Mouse (Mus musculus) gastrocnemius, adult 8-10 months (tissue): ENCODE measurements around the gene Herc3. TPM values are rescaled to one million over a fixed set of nuclear protein-coding genes. Genes with fewer than 3 reads are reported as not detected.

Experiments
- DNase-seq, 2 experiments: peaks; one replicate each; pipeline ENCODE4 v3.0.0; 2022; ENCODE audit warnings: low spot score in 2 of 2
- total RNA-seq, 4 experiments: library from RNA; stranded (reverse); gene quantifications; 2 replicates each; pipeline ENCODE4 v1.2.4; 2022

Gene Herc3
- total RNA-seq, 4 experiments from 2014 or later = 20.6 to 60.0 (median 34.2) TPM

- no peak for DNase-seq
Measured at GRCm38 (mm10) chr6:58920735-58921134, 89.5 kb downstream of the Herc3 start.

GRCm38 (mm10) chr6:58921623-58922022 lies 90.4 kb downstream of the Herc3 start:
- DNase-seq = no peak

DNA sequence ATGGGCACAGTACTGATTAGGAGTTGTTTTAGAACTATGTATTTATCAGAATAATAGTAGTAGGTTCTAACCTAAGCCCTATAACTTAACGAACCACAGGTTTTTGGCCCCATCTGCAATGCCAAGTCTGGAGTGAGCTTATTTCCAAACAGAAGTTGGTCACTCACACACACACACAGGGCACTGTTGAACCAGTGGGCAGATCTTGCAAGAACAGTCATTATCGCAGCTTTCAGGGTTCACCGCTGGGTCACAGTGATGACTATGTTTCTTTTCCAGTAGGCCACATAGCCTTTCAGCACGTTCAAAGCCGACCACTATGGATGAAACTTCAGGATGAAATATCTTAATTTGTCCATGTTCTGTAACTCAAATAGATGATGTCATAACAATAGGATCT lies 91.2 kb downstream of the Herc3 start:
- DNase-seq = no peak

DNA sequence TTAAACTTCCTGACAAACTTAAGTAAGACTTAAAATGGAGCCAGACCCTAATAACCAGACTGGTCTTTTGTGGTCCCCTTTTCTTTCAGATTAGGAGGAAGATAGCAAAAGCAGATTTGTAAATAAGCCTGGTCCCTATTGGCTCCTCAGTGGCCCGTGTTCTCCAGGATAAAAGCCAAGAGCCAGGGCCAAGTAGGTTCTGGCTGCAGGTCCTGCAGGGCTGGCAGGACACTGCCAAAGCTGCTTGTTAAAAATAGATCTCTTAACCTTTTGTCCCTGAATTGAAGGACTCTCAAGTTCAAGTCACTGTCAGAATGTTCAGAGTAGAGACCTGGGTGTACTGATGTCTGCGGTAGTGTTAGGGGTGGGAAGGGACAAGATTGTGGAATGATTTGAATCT lies 96.6 kb downstream of the Herc3 start:
- peak; percentile 46 to 73 for DNase-seq

GRCm38 (mm10) chr6:58929911-58930431 lies 98.7 kb downstream of the Herc3 start:
- DNase-seq = peak; percentile 33 to 60

DNA sequence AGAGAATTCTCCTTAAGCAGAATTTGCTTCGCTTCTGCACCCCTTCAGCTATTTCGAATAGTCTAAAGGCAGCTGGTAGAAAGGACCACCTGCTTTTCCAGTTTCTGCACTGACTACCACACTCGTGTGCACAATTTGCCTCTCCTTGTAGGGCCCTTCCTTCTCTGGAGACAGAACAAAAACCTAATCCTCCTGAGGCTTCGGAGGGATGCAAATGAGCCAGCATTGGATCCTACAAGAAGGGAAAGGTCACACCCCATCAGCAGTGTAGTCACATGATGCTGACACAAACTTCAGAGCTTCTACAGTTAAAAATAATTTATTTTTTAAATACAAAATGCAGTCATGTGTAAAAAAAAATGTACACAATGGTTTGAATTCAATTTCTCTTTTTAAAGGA lies 99.9 kb downstream of the Herc3 start:
- no peak for DNase-seq

DNA sequence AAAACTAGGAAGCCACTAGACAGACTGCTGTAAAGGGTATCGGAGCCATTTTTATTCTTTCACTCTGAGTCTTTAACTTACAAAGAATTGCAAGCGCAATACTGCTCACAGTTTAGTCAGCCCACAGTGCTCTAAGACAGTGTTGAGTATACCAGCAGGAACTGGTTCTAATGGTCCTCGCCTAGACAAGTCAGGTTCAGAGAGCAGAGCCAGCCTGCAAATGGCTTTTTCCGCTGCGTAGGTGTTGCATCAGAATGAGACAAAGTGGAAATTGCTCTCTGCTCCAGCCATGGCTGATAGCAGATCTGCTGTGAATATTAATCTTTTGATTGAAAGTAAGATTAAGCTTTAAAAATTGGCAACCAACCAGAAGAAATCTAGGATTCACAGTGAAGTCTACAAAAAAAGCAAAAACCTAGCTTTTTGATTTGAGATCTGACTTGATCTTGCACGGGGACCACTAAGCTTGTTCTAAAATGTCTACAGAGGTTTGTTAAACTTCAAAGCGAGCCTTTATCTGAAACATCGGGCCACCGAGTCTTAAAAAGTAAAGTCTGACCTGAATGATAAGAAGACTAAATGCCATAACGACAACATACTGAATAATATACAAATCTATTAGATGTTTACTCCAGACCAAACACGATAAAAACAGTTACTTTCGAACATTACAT lies 101.4 kb downstream of the Herc3 start:
- DNase-seq = no peak

GRCm38 (mm10) chr6:58933189-58933913 lies 102.1 kb downstream of the Herc3 start:
- DNase-seq = no peak

DNA sequence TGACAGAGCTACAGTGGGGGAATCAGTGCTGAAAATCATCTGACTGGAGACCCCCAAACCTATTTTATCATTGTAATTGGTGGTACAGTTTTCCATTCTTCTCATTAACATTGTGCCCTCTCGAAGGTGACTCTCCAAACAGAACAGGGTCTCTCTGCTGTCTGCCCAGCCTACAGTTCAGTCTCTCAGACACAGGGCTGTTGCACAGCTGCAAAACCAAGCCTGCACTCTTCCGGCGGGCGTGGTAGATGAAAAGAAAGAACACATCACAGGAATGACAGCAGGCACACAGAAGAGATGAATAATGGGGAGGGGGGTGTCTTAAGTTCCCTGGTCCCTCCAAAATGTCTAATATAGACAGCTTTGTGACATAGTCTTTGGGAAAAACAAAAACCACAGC lies 102.9 kb downstream of the Herc3 start:
- DNase-seq = no peak

GRCm38 (mm10) chr6:58937726-58938125 lies 106.5 kb downstream of the Herc3 start:
- no peak for DNase-seq

- no peak for DNase-seq
Measured at GRCm38 (mm10) chr6:58942276-58942675, 111.0 kb downstream of the Herc3 start.

DNA sequence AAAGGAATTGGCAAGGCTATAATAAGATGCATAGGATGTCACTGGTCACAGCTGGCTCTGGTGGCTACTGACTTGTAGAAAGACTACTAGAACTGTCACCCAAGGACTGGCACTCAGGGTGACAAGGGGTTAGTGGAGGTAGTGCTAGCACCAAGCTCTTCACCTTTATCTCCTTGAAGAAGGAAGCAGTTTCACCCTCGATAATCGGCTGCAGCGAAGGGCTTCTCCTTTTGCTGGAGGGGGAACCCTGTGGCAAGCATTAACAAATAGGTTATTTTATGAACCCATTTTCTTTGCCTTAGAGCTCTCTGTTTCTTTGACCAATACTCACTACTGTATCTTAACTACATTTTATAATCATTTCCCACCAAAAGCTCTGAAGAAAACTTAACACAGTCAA lies 112.7 kb downstream of the Herc3 start:
- DNase-seq = no peak

GRCm38 (mm10) chr6:58946246-58946645 lies 115.0 kb downstream of the Herc3 start:
- no peak for DNase-seq

DNA sequence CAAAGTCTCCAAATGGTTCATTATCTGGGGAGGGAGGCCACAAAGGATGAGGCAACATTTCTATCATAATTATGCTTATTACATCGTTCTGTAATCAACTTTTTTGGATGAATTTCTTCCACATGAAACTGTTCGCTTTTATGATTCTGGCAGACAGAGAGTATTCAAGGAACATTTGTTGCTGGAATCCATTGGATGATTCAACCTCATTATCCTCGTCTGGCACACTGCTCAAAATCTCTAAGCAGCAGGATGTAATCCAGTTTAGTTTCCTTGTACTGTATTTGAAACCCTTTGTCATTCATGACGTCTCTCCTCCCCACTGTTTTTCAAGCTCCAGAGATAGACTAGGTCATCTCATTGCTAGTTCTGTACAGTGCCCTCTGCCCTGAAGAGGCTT lies 115.6 kb downstream of the Herc3 start:
- DNase-seq = no peak

DNA sequence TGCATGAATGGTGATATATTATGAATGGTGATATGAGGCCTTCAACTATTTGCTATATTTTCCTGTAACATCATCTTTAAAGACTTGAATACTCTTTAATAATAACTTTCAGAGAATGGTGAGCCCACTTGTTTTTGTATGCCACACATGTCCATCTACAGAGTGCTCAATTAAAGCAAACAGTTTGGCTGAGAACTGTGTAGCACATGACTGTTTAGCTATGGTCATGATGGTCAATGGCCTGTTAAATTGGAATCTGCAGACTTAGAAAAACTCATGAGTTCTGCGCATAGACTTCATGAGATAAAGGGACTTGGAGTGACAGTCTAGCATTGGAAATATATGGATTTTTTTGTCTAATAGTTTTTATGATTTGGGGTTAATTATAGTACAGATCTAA lies 119.1 kb downstream of the Herc3 start:
- no peak for DNase-seq

DNA sequence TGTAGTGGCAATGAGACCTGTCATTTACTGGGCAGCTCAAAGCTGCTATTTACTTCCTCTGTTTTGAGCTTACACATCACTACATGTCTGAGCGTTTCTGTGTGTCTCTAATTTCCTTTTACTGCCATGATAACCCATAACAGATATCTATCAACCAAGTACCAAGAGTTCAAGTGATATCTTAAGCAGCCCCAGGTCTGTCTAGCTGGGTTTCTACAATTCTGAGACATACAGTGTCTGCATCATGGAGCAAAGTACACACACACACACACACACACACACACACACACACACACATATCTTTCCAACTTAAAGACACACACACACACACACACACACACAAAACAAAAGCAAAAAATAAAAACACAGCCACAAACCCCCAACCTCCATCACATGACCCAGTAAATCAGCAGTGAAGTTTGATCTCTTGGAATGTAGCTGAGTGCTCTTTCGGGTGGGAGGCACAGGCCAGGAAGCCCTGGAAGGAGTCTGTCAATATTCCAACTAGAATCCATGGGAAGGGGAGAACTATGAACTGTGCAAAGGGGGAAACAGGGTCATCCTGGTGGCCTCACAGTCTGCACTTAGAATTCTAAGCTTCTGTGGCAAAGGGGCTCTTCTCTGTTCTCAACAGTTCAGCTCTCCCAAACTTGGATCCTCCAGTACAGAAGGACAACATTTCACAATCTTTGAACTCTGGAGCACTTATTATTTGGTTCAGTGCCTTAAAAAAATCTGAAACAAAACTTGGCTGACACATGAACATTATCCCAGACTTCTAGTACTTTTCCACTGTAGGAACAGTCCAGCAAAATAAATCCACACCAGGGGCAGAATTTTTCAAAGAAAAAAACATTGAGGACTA lies 120.1 kb downstream of the Herc3 start:
- DNase-seq = no peak

DNA sequence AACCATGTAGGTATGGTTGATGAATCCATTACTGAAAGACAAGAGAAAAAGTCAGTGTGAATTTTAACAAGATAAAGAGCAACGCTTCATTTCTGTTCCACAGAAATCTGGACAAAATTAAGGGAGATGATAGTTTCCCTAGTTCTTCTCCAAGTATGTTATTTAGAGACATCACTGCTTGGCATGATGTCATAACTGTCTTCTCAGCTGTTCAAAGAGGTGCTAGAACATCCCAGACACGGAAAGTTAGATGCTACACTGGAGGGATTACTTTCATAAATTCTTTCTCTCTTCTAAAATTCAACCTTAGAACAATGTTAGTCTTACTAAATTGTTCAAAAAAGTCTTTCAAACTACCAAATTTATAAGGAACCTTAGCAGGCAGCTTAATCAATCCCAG lies 129.3 kb downstream of the Herc3 start:
- DNase-seq = no peak

DNA sequence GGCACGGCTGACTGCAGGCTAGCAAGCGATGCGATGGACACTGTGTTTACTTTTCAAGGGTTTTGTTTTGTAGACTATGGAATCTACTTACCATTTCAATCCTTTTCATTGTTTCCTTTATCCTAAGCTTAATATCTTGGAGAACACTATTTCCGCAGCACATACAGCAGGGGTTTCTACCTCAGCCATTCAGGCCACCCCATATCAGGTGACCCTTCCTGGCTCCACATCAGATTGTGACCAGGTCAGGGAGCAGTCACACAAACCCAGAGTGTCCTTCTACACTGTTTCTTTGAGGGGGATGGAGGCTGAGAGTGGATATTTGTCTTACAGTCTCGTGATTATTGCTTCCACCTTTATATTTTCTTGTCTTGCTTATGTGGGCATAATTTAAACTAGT lies 131.4 kb downstream of the Herc3 start:
- DNase-seq = no peak

DNA sequence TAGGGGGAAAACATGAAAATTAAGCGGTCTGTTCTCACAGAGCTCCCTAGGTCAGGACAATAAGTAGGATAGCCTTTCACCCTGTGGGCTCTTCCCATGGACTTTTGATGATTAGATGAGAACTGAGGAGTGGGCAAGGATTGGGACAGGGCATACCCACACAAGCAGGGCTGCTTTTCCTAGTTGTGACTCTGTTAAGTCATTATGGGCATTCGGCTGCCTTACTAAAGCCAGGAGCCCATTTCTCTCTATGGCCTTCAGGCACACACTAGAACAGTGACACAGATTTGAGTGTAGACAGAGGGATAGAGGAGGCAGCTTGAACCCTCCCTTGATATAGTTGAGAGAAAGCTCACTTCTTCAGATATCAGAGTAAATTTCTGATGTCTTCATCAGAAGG lies 132.8 kb downstream of the Herc3 start:
- no peak for DNase-seq

- no peak for DNase-seq
Measured at GRCm38 (mm10) chr6:58964565-58964964, 133.3 kb downstream of the Herc3 start.

GRCm38 (mm10) chr6:58965071-58965831 lies 134.0 kb downstream of the Herc3 start:
- DNase-seq = no peak
